Mouse (Mus musculus) heart, adult 11 months (tissue): ENCODE measurements around the gene Krcc1.
"Not testable (repeated sequence)": the region's sequence is repeated elsewhere in the genome, so short reads cannot be mapped to it uniquely, and the experiment has no call there.

ENCODE experiments used
- DNase-seq: peaks from one replicate; pipeline ENCODE4 v3.0.0; 2022

Krcc1 gene

GRCm38 (mm10) chr6:71262142-71262833 lies 9.2 kb upstream of the Krcc1 start:
- DNase-seq = peak; percentile 96

GRCm38 (mm10) chr6:71267603-71268002 lies 3.9 kb upstream of the Krcc1 start:
- DNase-seq = not testable (repeated sequence)

- DNase-seq = peak; percentile 94
Measured at GRCm38 (mm10) chr6:71268929-71269685, 2.4 kb upstream of the Krcc1 start.

GRCm38 (mm10) chr6:71269686-71270050 lies 1.8 kb upstream of the Krcc1 start:
- peak; percentile 90 for DNase-seq

GRCm38 (mm10) chr6:71270301-71271056 lies 998 bp upstream of the Krcc1 start:
- peak; percentile 97 for DNase-seq

GRCm38 (mm10) chr6:71271057-71271388 lies 454 bp upstream of the Krcc1 start:
- no peak for DNase-seq

- no peak for DNase-seq
Measured at GRCm38 (mm10) chr6:71272316-71272741, 852 bp downstream of the Krcc1 start.

- no peak for DNase-seq
Measured at GRCm38 (mm10) chr6:71273715-71274114, 2.2 kb downstream of the Krcc1 start.

GRCm38 (mm10) chr6:71274621-71275020 lies 3.1 kb downstream of the Krcc1 start:
- DNase-seq = no peak

GRCm38 (mm10) chr6:71279418-71279817 lies 7.9 kb downstream of the Krcc1 start:
- no peak for DNase-seq

GRCm38 (mm10) chr6:71293509-71293908 lies 22.0 kb downstream of the Krcc1 start:
- DNase-seq = peak; percentile 96

GRCm38 (mm10) chr6:71295303-71295702 lies 23.8 kb downstream of the Krcc1 start:
- no peak for DNase-seq

- no peak for DNase-seq
Measured at GRCm38 (mm10) chr6:71298051-71298450, 26.6 kb downstream of the Krcc1 start.

- DNase-seq = no peak
Measured at GRCm38 (mm10) chr6:71298751-71299150, 27.3 kb downstream of the Krcc1 start.

GRCm38 (mm10) chr6:71302097-71302731 lies 30.7 kb downstream of the Krcc1 start:
- DNase-seq = peak; percentile 70

GRCm38 (mm10) chr6:71307486-71307885 lies 36.0 kb downstream of the Krcc1 start:
- peak; percentile 31 for DNase-seq

- no peak for DNase-seq
Measured at GRCm38 (mm10) chr6:71321826-71322283, 50.4 kb downstream of the Krcc1 start, which contains the start of gene Smyd1. Smyd1 (minus strand) TSS chr6:71322233.

- DNase-seq = peak; percentile 81
Measured at GRCm38 (mm10) chr6:71322491-71322921, 51.0 kb downstream of the Krcc1 start, which contains the start of gene Cd8b1. Cd8b1 (plus strand) TSS chr6:71322788.

GRCm38 (mm10) chr6:71324816-71325215 lies 53.3 kb downstream of the Krcc1 start:
- DNase-seq = peak; percentile 69

- DNase-seq = peak; percentile 63
Measured at GRCm38 (mm10) chr6:71329881-71330280, 58.4 kb downstream of the Krcc1 start.

GRCm38 (mm10) chr6:71330486-71330885 lies 59.0 kb downstream of the Krcc1 start:
- DNase-seq = peak; percentile 55

GRCm38 (mm10) chr6:71331491-71331890 lies 60.0 kb downstream of the Krcc1 start:
- peak; percentile 40 for DNase-seq
